Mouse (Mus musculus): ENCODE results near the gene Fam222a. TPM values are rescaled to one million over a fixed set of nuclear protein-coding genes. Genes with fewer than 3 reads are reported as not detected.

The Fam222a gene
- polyA plus RNA-seq, 1 experiment from 2014 or later, result 9.9 TPM

DNA sequence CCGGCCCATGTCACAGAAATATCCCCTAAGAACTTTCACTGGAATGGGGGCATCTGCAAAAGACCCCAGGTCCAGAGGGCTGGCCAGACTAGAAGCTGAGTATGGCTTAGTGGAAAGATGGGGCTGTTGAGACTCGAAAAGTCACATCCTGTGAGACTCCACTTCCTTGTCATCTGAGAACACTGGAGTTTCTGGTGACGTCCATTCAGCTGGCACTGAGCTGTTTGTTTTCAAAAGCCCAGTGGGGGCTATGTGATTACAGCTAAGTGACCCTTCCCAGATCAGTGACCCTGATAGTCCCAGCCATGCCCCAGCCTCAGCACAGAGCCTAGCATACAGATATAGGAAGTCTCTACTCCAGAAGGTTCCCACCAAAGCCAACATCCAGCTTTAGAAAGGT is 83.6 kb downstream of the Fam222a start:
- ATAC-seq (ENCODE audit: low FRiP score), result no peak
- H3K9me3 ChIP-seq (replicated peaks), result no peaks in the 10 kb centered on the region
- 0 out of 2 replicates have a peak overlapping the region, but pooled peaks have one; percentile 25 for H3K9ac ChIP-seq
- 28% methylated on average over 3 of the region's 3 CpGs for WGBS
- H3K4me2 ChIP-seq (replicated peaks), result no peak overlapping the region
- H3K4me3 ChIP-seq, result no peak overlapping the region
- peaks cover 36% of the 10 kb centered on the region for H3K27me3 ChIP-seq
- H3K27ac ChIP-seq, result no peak overlapping the region
- H3K36me3 ChIP-seq, result no peaks in the 10 kb centered on the region
- H3K4me1 ChIP-seq, result peaks cover 28% of the 10 kb centered on the region

- H3K27me3 ChIP-seq, result peaks cover 52% of the 10 kb centered on the region
- 76% methylated on average over 15 of the region's 15 CpGs for WGBS
- ATAC-seq (ENCODE audit: low FRiP score), result no peak
- peaks cover 30% of the 10 kb centered on the region for H3K4me1 ChIP-seq
- no peak overlapping the region for H3K4me3 ChIP-seq
- no peaks in the 10 kb centered on the region for H3K9me3 ChIP-seq (replicated peaks)
- H3K27ac ChIP-seq, result no peak overlapping the region
- H3K4me2 ChIP-seq (replicated peaks), result no peak overlapping the region
- no peaks in the 10 kb centered on the region for H3K36me3 ChIP-seq
- no peak overlapping the region for H3K9ac ChIP-seq
Observed at GRCm38 (mm10) chr5:114653656-114654437, 86.0 kb downstream of the Fam222a start.

DNA sequence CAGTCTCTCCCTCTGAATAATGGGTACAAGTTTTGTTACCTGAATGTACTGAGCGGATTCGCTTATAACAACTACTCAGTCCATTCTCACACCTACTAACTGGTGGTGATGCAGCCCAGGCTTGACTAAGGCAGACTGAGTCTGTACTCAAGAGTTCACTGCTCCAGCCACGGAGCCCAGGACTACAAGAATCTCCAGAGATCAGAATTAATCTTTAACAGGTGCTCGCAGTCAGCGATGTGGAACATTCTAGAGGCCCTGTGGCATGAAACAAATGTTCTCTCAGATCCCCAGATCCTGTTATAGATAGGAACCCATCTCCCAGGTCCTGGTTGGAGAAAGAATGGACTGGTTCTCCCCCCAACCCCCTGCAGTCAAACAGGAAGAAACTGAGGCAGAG is 87.9 kb downstream of the Fam222a start:
- H3K27ac ChIP-seq, result no peak overlapping the region
- H3K27me3 ChIP-seq, result peaks cover 52% of the 10 kb centered on the region
- no peaks in the 10 kb centered on the region for H3K36me3 ChIP-seq
- H3K4me3 ChIP-seq, result no peak overlapping the region
- no peak overlapping the region for H3K4me2 ChIP-seq (replicated peaks)
- ATAC-seq (ENCODE audit: low FRiP score), result no peak
- no peak overlapping the region for H3K9ac ChIP-seq
- H3K4me1 ChIP-seq, result peaks cover 20% of the 10 kb centered on the region
- WGBS, result 88% methylated on average over 5 of the region's 5 CpGs
- no peaks in the 10 kb centered on the region for H3K9me3 ChIP-seq (replicated peaks)

DNA sequence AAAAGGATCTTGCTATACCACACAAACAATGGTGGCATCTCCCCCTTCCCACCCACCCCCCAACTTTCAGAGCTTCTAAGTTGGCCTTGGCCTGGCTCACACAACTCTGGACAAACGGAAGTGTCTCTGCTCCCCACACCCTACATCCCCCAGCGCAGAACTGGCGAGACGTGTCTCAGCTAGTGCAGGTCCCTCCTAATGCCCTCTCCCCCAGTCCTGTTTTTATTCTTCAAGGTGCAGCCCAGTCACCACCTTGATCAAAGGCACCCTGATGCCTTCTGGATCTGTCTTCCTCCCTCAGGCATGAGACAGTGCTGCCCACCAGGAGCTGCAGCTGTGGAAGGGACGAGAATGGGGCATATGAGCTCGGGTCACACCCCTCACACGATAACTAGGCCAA is 88.5 kb downstream of the Fam222a start:
- Histone ChIP-seq H3K9me3 (replicated peaks) (no peaks in the 10 kb centered on the region), H3K36me3 (no peaks in the 10 kb centered on the region)
- WGBS, result 81% methylated on average over 7 of the region's 7 CpGs

DNA sequence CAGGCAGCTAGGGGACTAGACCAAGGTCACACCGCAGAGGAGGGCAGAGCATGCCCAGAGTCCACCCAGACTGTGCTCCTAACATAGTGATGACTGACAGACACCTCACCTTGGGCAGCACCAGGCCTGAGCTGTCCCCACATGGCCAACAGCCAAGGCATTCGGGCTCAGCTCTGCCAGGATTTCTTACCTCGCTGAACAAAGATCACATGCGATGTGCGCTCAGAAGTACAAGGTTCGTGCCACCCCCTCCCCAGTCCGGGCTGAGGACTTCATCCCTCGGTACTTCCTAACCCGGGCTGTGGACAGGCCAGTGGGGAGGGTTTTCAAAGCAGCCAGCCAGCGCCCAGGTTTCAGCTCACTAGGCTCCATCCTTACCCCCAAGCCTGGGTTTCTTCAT is 89.6 kb downstream of the Fam222a start:
- Histone ChIP-seq H3K4me2 (replicated peaks) (peak overlapping the region; percentile 72), H3K27ac (no peak overlapping the region), H3K27me3 (peaks cover 52% of the 10 kb centered on the region), H3K9ac (no peak overlapping the region), H3K36me3 (no peaks in the 10 kb centered on the region), H3K9me3 (replicated peaks) (no peaks in the 10 kb centered on the region), H3K4me3 (peak overlapping the region; percentile 41; the same call in 1 of the 2 replicates), H3K4me1 (peaks cover 13% of the 10 kb centered on the region)
- ATAC-seq (ENCODE audit: low FRiP score), result no peak
- WGBS, result 29% methylated on average over 10 of the region's 10 CpGs

More for the DNA sequence above, 88.5 kb downstream of the Fam222a start:
- no peak for ATAC-seq (ENCODE audit: low FRiP score)
- Histone ChIP-seq H3K27ac (no peak overlapping the region), H3K4me3 (no peak overlapping the region), H3K9ac (no peak overlapping the region), H3K4me2 (replicated peaks) (no peak overlapping the region), H3K4me1 (peaks cover 14% of the 10 kb centered on the region), H3K27me3 (peaks cover 52% of the 10 kb centered on the region)

DNA sequence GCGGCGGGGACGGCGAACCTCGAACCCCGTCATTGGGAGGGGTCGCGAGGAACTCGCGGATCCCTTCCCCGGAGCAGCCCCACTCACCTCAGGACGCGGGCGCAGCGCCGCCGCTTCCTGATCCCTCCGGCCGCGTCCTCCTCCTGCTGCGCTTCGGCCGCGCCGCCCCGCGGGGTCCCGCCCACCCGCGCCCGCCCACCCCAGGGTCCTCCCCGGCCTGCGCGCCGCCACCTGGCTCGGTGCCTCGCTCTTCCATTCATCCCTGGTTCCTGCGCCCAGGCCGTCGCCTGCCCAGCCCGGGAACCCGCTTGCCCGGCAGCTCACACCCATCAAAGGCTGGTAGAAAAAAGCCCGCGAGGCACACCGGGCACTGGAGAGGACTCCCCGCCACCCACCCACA is 90.4 kb downstream of the Fam222a start, which contains the start of gene Trpv4:
TSS of gene Trpv4 (minus strand) at position 167 of the 400 bp plus-strand sequence.
- H3K36me3 ChIP-seq, result no peaks in the 10 kb centered on the region
- ATAC-seq (ENCODE audit: low FRiP score), result peak; percentile 52; the same call in 1 of the 2 replicates
- H3K4me2 ChIP-seq (replicated peaks), result peak within 1 kb of the TSS; percentile 72
- no peak within 1 kb of the TSS for H3K27ac ChIP-seq
- H3K4me3 ChIP-seq, result peak within 1 kb of the TSS; percentile 41
- H3K9ac ChIP-seq, result peak within 1 kb of the TSS; percentile 53
- WGBS, result under 1% methylated on average over 36 of the region's 47 CpGs
- no peaks in the 10 kb centered on the region for H3K9me3 ChIP-seq (replicated peaks)
- peaks cover 13% of the 10 kb centered on the region for H3K4me1 ChIP-seq
- H3K27me3 ChIP-seq, result peaks cover 52% of the 10 kb centered on the region

GRCm38 (mm10) chr5:114661029-114661428 is 93.2 kb downstream of the Fam222a start:
- Histone ChIP-seq H3K9ac (no peak overlapping the region), H3K4me1 (peaks cover 17% of the 10 kb centered on the region), H3K4me2 (replicated peaks) (no peak overlapping the region), H3K9me3 (replicated peaks) (no peaks in the 10 kb centered on the region), H3K4me3 (no peak overlapping the region), H3K27ac (no peak overlapping the region), H3K36me3 (no peaks in the 10 kb centered on the region), H3K27me3 (peaks cover 43% of the 10 kb centered on the region)
- 79% methylated on average over 6 of the region's 6 CpGs for WGBS
- no peak for ATAC-seq (ENCODE audit: low FRiP score)

Other genes starting within 250 kb of the Fam222a start
- 110 and 115 TPM in 2 replicates for gene Kctd10, start 187.5 kb upstream of the Fam222a start, polyA plus RNA-seq (2016; fragmentation: Nextera tagmentation; extraction: Ambion mirVana)
- 57.9 and 58.2 TPM in 2 replicates for gene Ube3b, start 187.4 kb upstream of the Fam222a start, polyA plus RNA-seq (2016; fragmentation: Nextera tagmentation; extraction: Ambion mirVana)
- 27.3 and 31.5 TPM in 2 replicates for gene Mmab, start 124.0 kb upstream of the Fam222a start, polyA plus RNA-seq (2016; fragmentation: Nextera tagmentation; extraction: Ambion mirVana)
- 50.6 and 51.2 TPM in 2 replicates for gene Mvk, start 123.7 kb upstream of the Fam222a start, polyA plus RNA-seq (2016; fragmentation: Nextera tagmentation; extraction: Ambion mirVana)
- 1.3 and 1.5 TPM in 2 replicates for gene Trpv4, start 90.4 kb downstream of the Fam222a start, polyA plus RNA-seq (2016; fragmentation: Nextera tagmentation; extraction: Ambion mirVana)
- gene Gltp, start 123.0 kb downstream of the Fam222a start, polyA plus RNA-seq (2016; fragmentation: Nextera tagmentation; extraction: Ambion mirVana), result 60.5 and 63.3 TPM in 2 replicates
- 19.6 and 21.1 TPM in 2 replicates for gene Tchp, start 139.7 kb downstream of the Fam222a start, polyA plus RNA-seq (2016; fragmentation: Nextera tagmentation; extraction: Ambion mirVana)
- 80.2 and 81.9 TPM in 2 replicates for gene Ankrd13a, start 206.7 kb downstream of the Fam222a start, polyA plus RNA-seq (2016; fragmentation: Nextera tagmentation; extraction: Ambion mirVana)
- gene Git2, start 207.5 kb downstream of the Fam222a start, polyA plus RNA-seq (2016; fragmentation: Nextera tagmentation; extraction: Ambion mirVana), result 47.2 and 57.1 TPM in 2 replicates